Mouse (Mus musculus): Measurements from ENCODE around the gene Arl15. TPM values are rescaled to one million over a fixed set of nuclear protein-coding genes. Genes with fewer than 3 reads are reported as not detected.
A peak's percentile ranks its signal among the peaks of the same experiment; 100 is the strongest.

The Arl15 gene
- polyA plus RNA-seq, 1 experiment from 2014 or later: 1.5 TPM

- H3K4me2 ChIP-seq (ENCODE audit: low read depth, low read length): no peak overlapping the region
- no peaks in the 10 kb centered on the region for H3K4me1 ChIP-seq (ENCODE audit: insufficient read depth)
- H3K9me3 ChIP-seq (ENCODE audit: low read length): no peaks in the 10 kb centered on the region
- WGBS (ENCODE audit: insufficient replicate concordance): 94% methylated on average over 2 of the region's 2 CpGs
- H3K9ac ChIP-seq (replicated peaks): no peak overlapping the region
- H3K27ac ChIP-seq (ENCODE audit: low read depth): no peak overlapping the region
- no peak overlapping the region for H3K4me3 ChIP-seq (ENCODE audit: low read depth, low read length)
- H3K36me3 ChIP-seq (replicated peaks; ENCODE audit: insufficient read depth, low read length): no peaks in the 10 kb centered on the region
- ATAC-seq (no peak), DNase-seq (no peak)
- TF ChIP-seq CTCF (IDR thresholded peaks at IDR 0.05; ENCODE audit: low read depth): peak; percentile 31
- TF ChIP-seq EP300 (IDR thresholded peaks at IDR 0.05; ENCODE audit: low read depth): no peak
- H3K27me3 ChIP-seq (ENCODE audit: insufficient read depth, low read length): no peaks in the 10 kb centered on the region
Observed at GRCm38 (mm10) chr13:114128366-114128765, 334.1 kb downstream of the Arl15 start.

- Histone ChIP-seq H3K9me3 (ENCODE audit: low read length) (no peaks in the 10 kb centered on the region), H3K9ac (replicated peaks) (no peak overlapping the region), H3K4me1 (ENCODE audit: insufficient read depth) (no peaks in the 10 kb centered on the region), H3K4me3 (ENCODE audit: low read depth, low read length) (no peak overlapping the region), H3K27me3 (ENCODE audit: insufficient read depth, low read length) (no peaks in the 10 kb centered on the region), H3K27ac (ENCODE audit: low read depth) (no peak overlapping the region), H3K4me2 (ENCODE audit: low read depth, low read length) (no peak overlapping the region), H3K36me3 (replicated peaks; ENCODE audit: insufficient read depth, low read length) (no peaks in the 10 kb centered on the region)
- 88% methylated on average over 11 of the region's 11 CpGs for WGBS (ENCODE audit: insufficient replicate concordance)
- ATAC-seq (no peak), DNase-seq (no peak)
- no peak for TF ChIP-seq EP300 (IDR thresholded peaks at IDR 0.05; ENCODE audit: low read depth)
- TF ChIP-seq CTCF (IDR thresholded peaks at IDR 0.05; ENCODE audit: low read depth): no peak
Observed at GRCm38 (mm10) chr13:114129986-114130385, 335.7 kb downstream of the Arl15 start.

- H3K36me3 ChIP-seq (replicated peaks; ENCODE audit: insufficient read depth, low read length): no peaks in the 10 kb centered on the region
- no peaks in the 10 kb centered on the region for H3K9me3 ChIP-seq (ENCODE audit: low read length)
- TF ChIP-seq EP300 (IDR thresholded peaks at IDR 0.05; ENCODE audit: low read depth): no peak
- TF ChIP-seq CTCF (IDR thresholded peaks at IDR 0.05; ENCODE audit: low read depth): no peak
- WGBS (ENCODE audit: insufficient replicate concordance): 73% methylated on average over 11 of the region's 11 CpGs
- H3K9ac ChIP-seq (replicated peaks): no peak overlapping the region
- no peaks in the 10 kb centered on the region for H3K27me3 ChIP-seq (ENCODE audit: insufficient read depth, low read length)
- DNase-seq (no peak), ATAC-seq (no peak)
- H3K27ac ChIP-seq (ENCODE audit: low read depth): no peak overlapping the region
- H3K4me2 ChIP-seq (ENCODE audit: low read depth, low read length): no peak overlapping the region
- no peak overlapping the region for H3K4me3 ChIP-seq (ENCODE audit: low read depth, low read length)
- no peaks in the 10 kb centered on the region for H3K4me1 ChIP-seq (ENCODE audit: insufficient read depth)
Observed at GRCm38 (mm10) chr13:114130566-114131319, 336.4 kb downstream of the Arl15 start.

GRCm38 (mm10) chr13:114138921-114139320, 344.6 kb downstream of the Arl15 start:
- WGBS (ENCODE audit: insufficient replicate concordance): 82% methylated on average over 8 of the region's 8 CpGs

GRCm38 (mm10) chr13:114139570-114139969, 345.3 kb downstream of the Arl15 start:
- no peak overlapping the region for H3K4me3 ChIP-seq (ENCODE audit: low read depth, low read length)
- H3K36me3 ChIP-seq (replicated peaks; ENCODE audit: insufficient read depth, low read length): no peaks in the 10 kb centered on the region
- H3K4me2 ChIP-seq (ENCODE audit: low read depth, low read length): no peak overlapping the region
- no peak for ATAC-seq
- H3K4me1 ChIP-seq (ENCODE audit: insufficient read depth): no peaks in the 10 kb centered on the region
- no peaks in the 10 kb centered on the region for H3K27me3 ChIP-seq (ENCODE audit: insufficient read depth, low read length)
- H3K9me3 ChIP-seq (ENCODE audit: low read length): no peaks in the 10 kb centered on the region
- 90% methylated on average over 9 of the region's 9 CpGs for WGBS (ENCODE audit: insufficient replicate concordance)
- no peak overlapping the region for H3K9ac ChIP-seq (replicated peaks)
- no peak overlapping the region for H3K27ac ChIP-seq (ENCODE audit: low read depth)
- TF ChIP-seq CTCF (IDR thresholded peaks at IDR 0.05; ENCODE audit: low read depth): no peak
- no peak for TF ChIP-seq EP300 (IDR thresholded peaks at IDR 0.05; ENCODE audit: low read depth)
- DNase-seq: no peak

More at GRCm38 (mm10) chr13:114138921-114139320, 344.6 kb downstream of the Arl15 start:
- ATAC-seq (no peak), DNase-seq (no peak)
- Histone ChIP-seq H3K4me3 (ENCODE audit: low read depth, low read length) (no peak overlapping the region), H3K9me3 (ENCODE audit: low read length) (no peaks in the 10 kb centered on the region), H3K9ac (replicated peaks) (no peak overlapping the region), H3K27me3 (ENCODE audit: insufficient read depth, low read length) (no peaks in the 10 kb centered on the region), H3K27ac (ENCODE audit: low read depth) (no peak overlapping the region), H3K4me1 (ENCODE audit: insufficient read depth) (no peaks in the 10 kb centered on the region), H3K36me3 (replicated peaks; ENCODE audit: insufficient read depth, low read length) (no peaks in the 10 kb centered on the region), H3K4me2 (ENCODE audit: low read depth, low read length) (no peak overlapping the region)
- no peak for TF ChIP-seq EP300 (IDR thresholded peaks at IDR 0.05; ENCODE audit: low read depth)
- no peak for TF ChIP-seq CTCF (IDR thresholded peaks at IDR 0.05; ENCODE audit: low read depth)

- H3K9me3 ChIP-seq (ENCODE audit: low read length): no peaks in the 10 kb centered on the region
- DNase-seq (no peak), ATAC-seq (no peak)
- H3K9ac ChIP-seq (replicated peaks): no peak overlapping the region
- no peaks in the 10 kb centered on the region for H3K4me1 ChIP-seq (ENCODE audit: insufficient read depth)
- 86% methylated on average over 8 of the region's 8 CpGs for whole genome bisulfite sequencing (ENCODE audit: insufficient replicate concordance)
- H3K4me2 ChIP-seq (ENCODE audit: low read depth, low read length): no peak overlapping the region
- H3K27me3 ChIP-seq (ENCODE audit: insufficient read depth, low read length): no peaks in the 10 kb centered on the region
- no peak for TF ChIP-seq CTCF (IDR thresholded peaks at IDR 0.05; ENCODE audit: low read depth)
- TF ChIP-seq EP300 (IDR thresholded peaks at IDR 0.05; ENCODE audit: low read depth): no peak
- no peak overlapping the region for H3K4me3 ChIP-seq (ENCODE audit: low read depth, low read length)
- H3K36me3 ChIP-seq (replicated peaks; ENCODE audit: insufficient read depth, low read length): no peaks in the 10 kb centered on the region
- H3K27ac ChIP-seq (ENCODE audit: low read depth): no peak overlapping the region
Observed at GRCm38 (mm10) chr13:114142826-114143225, 348.5 kb downstream of the Arl15 start.
